Mouse (Mus musculus) monocyte, adult 2 months (primary cell): ENCODE results near the gene Spryd3.

Experiments used
- DNase-seq, 2 experiments: peaks; one replicate each; pipeline ENCODE4 v3.0.0; 2022; ENCODE audit warnings: low spot score in 2 of 2, low read depth in 1 of 2

The Spryd3 gene

DNA sequence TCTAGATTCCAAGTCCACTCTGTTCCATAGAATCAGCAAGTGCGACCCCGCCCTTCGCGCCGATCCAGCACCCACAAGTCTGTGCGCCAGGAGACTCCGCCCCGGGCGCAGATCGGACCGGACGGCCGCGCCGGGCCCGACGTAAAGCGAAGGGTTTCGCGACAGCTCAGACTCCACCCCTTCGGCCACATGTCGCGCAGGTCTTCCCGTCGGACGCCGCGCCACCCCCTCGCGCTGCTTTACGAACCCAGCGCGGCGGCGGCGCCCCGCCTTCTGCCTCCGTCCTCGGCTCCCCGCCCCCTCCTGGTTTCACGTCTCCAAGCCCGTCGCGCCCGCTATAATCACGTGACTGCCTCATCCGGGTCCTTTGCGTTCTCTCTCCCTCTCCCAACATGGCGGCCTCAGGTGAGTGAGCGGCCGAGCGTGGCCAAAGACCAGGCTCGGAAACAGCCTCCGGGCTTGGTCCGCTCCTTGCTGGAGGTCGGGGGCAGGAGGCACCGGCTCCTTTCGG, 62.4 kb downstream of the Spryd3 start, which contains the start of gene Eif4b:
Gene Eif4b (plus strand): TSS at position 215 of the 511 bp plus-strand sequence.
- DNase-seq: peak; percentile 95 to 97

DNA sequence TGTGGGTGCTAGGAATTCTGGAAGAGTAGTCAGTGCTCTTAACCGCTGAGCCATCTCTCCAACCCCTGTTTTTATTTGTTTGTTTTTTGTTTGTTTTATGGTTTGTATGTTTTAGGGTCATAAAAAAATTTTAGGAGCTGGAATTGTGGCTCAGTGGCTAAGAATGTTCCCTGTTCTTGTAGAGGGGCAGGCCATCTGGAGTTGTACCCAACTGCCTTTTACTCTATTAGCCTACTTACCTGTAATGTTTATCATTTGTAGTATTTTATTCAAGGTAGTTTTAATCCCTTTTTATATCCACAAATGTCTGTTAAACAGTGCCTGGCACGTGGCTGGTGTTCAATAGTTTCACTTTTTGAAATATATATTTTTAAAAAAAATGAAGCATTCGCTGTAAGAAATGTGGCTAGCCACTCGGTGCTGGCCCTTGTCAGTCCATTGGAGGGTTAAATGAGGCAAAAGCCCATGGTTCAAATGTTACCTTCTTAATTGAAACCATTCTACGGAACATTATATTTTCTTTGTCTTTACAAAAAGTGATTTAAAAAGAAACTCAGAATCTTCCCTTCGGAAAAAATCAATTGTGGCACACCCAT, 63.0 kb downstream of the Spryd3 start:
- no peak for DNase-seq

GRCm38 (mm10) chr15:102070476-102071467, 65.3 kb downstream of the Spryd3 start:
- no peak for DNase-seq
